Mouse (Mus musculus) heart, embryonic 14.5 days (tissue): ENCODE results near the gene Golph3l. TPM values are rescaled to one million over a fixed set of nuclear protein-coding genes. Genes with fewer than 3 reads are reported as not detected.

Source experiments
- polyA plus RNA-seq: library from polyadenylated mRNA; unstranded; fragments of >200 nt; fragmentation: Nextera tagmentation; extraction: Ambion mirVana; gene quantifications from 2 replicates; pipeline ENCODE4 v1.2.1, GENCODE M21; 2014

Golph3l gene
- polyA plus RNA-seq, 1 experiment from 2014 or later: 26.9 TPM

Other genes starting within 250 kb of the Golph3l start
- 22.1 and 24.4 TPM in 2 replicates for gene Setdb1, start 231.7 kb upstream of the Golph3l start, polyA plus RNA-seq
- not detected in 2 replicates for gene 4930558C23Rik, start 186.1 kb upstream of the Golph3l start, polyA plus RNA-seq
- 27.5 and 28.5 TPM in 2 replicates for gene Arnt, start 154.5 kb upstream of the Golph3l start, polyA plus RNA-seq
- 23.2 and 23.9 TPM in 2 replicates for gene Ctsk, start 89.7 kb upstream of the Golph3l start, polyA plus RNA-seq
- 19.0 and 28.3 TPM in 2 replicates for gene Ctss, start 62.1 kb upstream of the Golph3l start, polyA plus RNA-seq
- not detected in 2 replicates for gene Hormad1, start 29.3 kb upstream of the Golph3l start, polyA plus RNA-seq
- gene Ensa, start 36.1 kb downstream of the Golph3l start, polyA plus RNA-seq: 47.4 and 51.1 TPM in 2 replicates
- gene Mcl1, start 69.9 kb downstream of the Golph3l start, polyA plus RNA-seq: 54.3 and 57.2 TPM in 2 replicates
- 6.3 and 7.0 TPM in 2 replicates for gene Adamtsl4, start 99.0 kb downstream of the Golph3l start, polyA plus RNA-seq
- gene Ecm1, start 150.6 kb downstream of the Golph3l start, polyA plus RNA-seq: 62.7 and 66.1 TPM in 2 replicates
- 38.9 and 41.3 TPM in 2 replicates for gene Tars2, start 171.3 kb downstream of the Golph3l start, polyA plus RNA-seq
- 19.1 and 22.0 TPM in 2 replicates for gene Rprd2, start 229.9 kb downstream of the Golph3l start, polyA plus RNA-seq